Mouse (Mus musculus): ENCODE measurements around the gene Fabp6. TPM values are rescaled to one million over a fixed set of nuclear protein-coding genes. Genes with fewer than 3 reads are reported as not detected.

Fabp6 gene
- polyA plus RNA-seq, 1 experiment from 2014 or later, result not detected

GRCm38 (mm10) chr11:43586324-43587090, 14.8 kb downstream of the Fabp6 start, which contains the start of gene 4933415A04Rik:
TSS of gene 4933415A04Rik (plus strand) at chr11:43587040.
- 65% methylated on average over 7 of the region's 7 CpGs for whole genome bisulfite sequencing
- H3K36me3 ChIP-seq, result peaks cover 43% of the 10 kb centered on the region
- H3K4me2 ChIP-seq (replicated peaks), result no peak within 1 kb of the TSS
- ATAC-seq (ENCODE audit: insufficient number of reproducible peaks, insufficient read depth, low FRiP score, low TSS enrichment), result no peak
- H3K27me3 ChIP-seq, result no peaks in the 10 kb centered on the region
- H3K4me3 ChIP-seq, result no peak within 1 kb of the TSS
- H3K9ac ChIP-seq, result no peak within 1 kb of the TSS
- H3K27ac ChIP-seq, result no peak within 1 kb of the TSS
- H3K9me3 ChIP-seq, result no peaks in the 10 kb centered on the region
- H3K4me1 ChIP-seq, result peaks cover 4% of the 10 kb centered on the region; the same call in 1 of the 2 replicates

GRCm38 (mm10) chr11:43585211-43586005, 15.9 kb downstream of the Fabp6 start:
- no peak for ATAC-seq (ENCODE audit: insufficient number of reproducible peaks, insufficient read depth, low FRiP score, low TSS enrichment)
- Histone ChIP-seq H3K9me3 (no peaks in the 10 kb centered on the region), H3K27ac (no peak overlapping the region), H3K36me3 (peaks cover 53% of the 10 kb centered on the region), H3K9ac (no peak overlapping the region), H3K4me3 (no peak overlapping the region), H3K4me1 (peaks cover 4% of the 10 kb centered on the region; the same call in 1 of the 2 replicates), H3K4me2 (replicated peaks) (no peak overlapping the region), H3K27me3 (no peaks in the 10 kb centered on the region)
- 90% methylated on average over 22 of the region's 22 CpGs for WGBS

GRCm38 (mm10) chr11:43577713-43578478, 23.4 kb downstream of the Fabp6 start:
- Histone ChIP-seq H3K27me3 (no peaks in the 10 kb centered on the region), H3K9me3 (no peaks in the 10 kb centered on the region), H3K36me3 (peaks cover 19% of the 10 kb centered on the region), H3K4me2 (replicated peaks) (no peak overlapping the region), H3K27ac (no peak overlapping the region), H3K9ac (no peak overlapping the region), H3K4me1 (peaks cover 12% of the 10 kb centered on the region), H3K4me3 (no peak overlapping the region)
- ATAC-seq (ENCODE audit: insufficient number of reproducible peaks, insufficient read depth, low FRiP score, low TSS enrichment), result peak; percentile 30; the same call in 1 of the 2 replicates
- WGBS, result 58% methylated on average over 11 of the region's 11 CpGs

- Histone ChIP-seq H3K36me3 (peaks cover 8% of the 10 kb centered on the region), H3K9me3 (no peaks in the 10 kb centered on the region), H3K27ac (peak overlapping the region; percentile 86), H3K9ac (0 out of 2 replicates have a peak overlapping the region, but pooled peaks have one; percentile 27), H3K4me2 (replicated peaks) (0 out of 2 replicates have a peak overlapping the region, but pooled peaks have one; percentile 4), H3K27me3 (no peaks in the 10 kb centered on the region), H3K4me1 (peaks cover 12% of the 10 kb centered on the region), H3K4me3 (no peak overlapping the region)
- peak; percentile 69 for ATAC-seq (ENCODE audit: insufficient number of reproducible peaks, insufficient read depth, low FRiP score, low TSS enrichment)
- 13% methylated on average over 9 of the region's 9 CpGs for WGBS
Observed at GRCm38 (mm10) chr11:43575376-43576151, 25.8 kb downstream of the Fabp6 start.

GRCm38 (mm10) chr11:43575061-43575375, 26.3 kb downstream of the Fabp6 start:
- H3K4me1 ChIP-seq, result peaks cover 13% of the 10 kb centered on the region
- whole genome bisulfite sequencing, result 17% methylated on average over 3 of the region's 3 CpGs
- no peaks in the 10 kb centered on the region for H3K27me3 ChIP-seq
- peak overlapping the region; percentile 86 for H3K27ac ChIP-seq
- H3K4me2 ChIP-seq (replicated peaks), result 0 out of 2 replicates have a peak overlapping the region, but pooled peaks have one; percentile 4
- no peak for ATAC-seq (ENCODE audit: insufficient number of reproducible peaks, insufficient read depth, low FRiP score, low TSS enrichment)
- no peak overlapping the region for H3K9ac ChIP-seq
- peaks cover 5% of the 10 kb centered on the region; the same call in 1 of the 2 replicates for H3K36me3 ChIP-seq
- no peak overlapping the region for H3K4me3 ChIP-seq
- no peaks in the 10 kb centered on the region for H3K9me3 ChIP-seq

- WGBS, result 75% methylated on average over 11 of the region's 11 CpGs
- no peaks in the 10 kb centered on the region for H3K36me3 ChIP-seq
- no peak for ATAC-seq (ENCODE audit: insufficient number of reproducible peaks, insufficient read depth, low FRiP score, low TSS enrichment)
- H3K4me3 ChIP-seq, result no peak overlapping the region
- H3K27me3 ChIP-seq, result no peaks in the 10 kb centered on the region
- no peak overlapping the region for H3K9ac ChIP-seq
- H3K9me3 ChIP-seq, result no peaks in the 10 kb centered on the region
- H3K4me1 ChIP-seq, result peaks cover 24% of the 10 kb centered on the region
- H3K4me2 ChIP-seq (replicated peaks), result no peak overlapping the region
- peak overlapping the region; percentile 57; the same call in 1 of the 2 replicates for H3K27ac ChIP-seq
Observed at GRCm38 (mm10) chr11:43569595-43569994, 31.7 kb downstream of the Fabp6 start.

GRCm38 (mm10) chr11:43569188-43569587, 32.2 kb downstream of the Fabp6 start:
- peak overlapping the region; percentile 57 for H3K27ac ChIP-seq
- no peaks in the 10 kb centered on the region for H3K27me3 ChIP-seq
- H3K9ac ChIP-seq, result no peak overlapping the region
- H3K4me2 ChIP-seq (replicated peaks), result no peak overlapping the region
- H3K4me3 ChIP-seq, result no peak overlapping the region
- 79% methylated on average over 5 of the region's 5 CpGs for WGBS
- H3K36me3 ChIP-seq, result no peaks in the 10 kb centered on the region
- H3K9me3 ChIP-seq, result no peaks in the 10 kb centered on the region
- ATAC-seq (ENCODE audit: insufficient number of reproducible peaks, insufficient read depth, low FRiP score, low TSS enrichment), result no peak
- H3K4me1 ChIP-seq, result peaks cover 24% of the 10 kb centered on the region

- no peak overlapping the region for H3K4me3 ChIP-seq
- ATAC-seq (ENCODE audit: insufficient number of reproducible peaks, insufficient read depth, low FRiP score, low TSS enrichment), result no peak
- H3K9me3 ChIP-seq, result no peaks in the 10 kb centered on the region
- peaks cover 24% of the 10 kb centered on the region for H3K4me1 ChIP-seq
- no peaks in the 10 kb centered on the region for H3K36me3 ChIP-seq
- H3K9ac ChIP-seq, result no peak overlapping the region
- no peak overlapping the region for H3K4me2 ChIP-seq (replicated peaks)
- 73% methylated on average over 5 of the region's 5 CpGs for WGBS
- 0 out of 2 replicates have a peak overlapping the region, but pooled peaks have one; percentile 23 for H3K27ac ChIP-seq
- no peaks in the 10 kb centered on the region for H3K27me3 ChIP-seq
Observed at GRCm38 (mm10) chr11:43568263-43568662, 33.1 kb downstream of the Fabp6 start.

GRCm38 (mm10) chr11:43566696-43567095, 34.6 kb downstream of the Fabp6 start:
- Histone ChIP-seq H3K36me3 (no peaks in the 10 kb centered on the region; the same call in 1 of the 2 replicates), H3K27ac (peak overlapping the region; percentile 70), H3K27me3 (no peaks in the 10 kb centered on the region), H3K4me2 (replicated peaks) (no peak overlapping the region), H3K4me3 (no peak overlapping the region), H3K9me3 (no peaks in the 10 kb centered on the region), H3K9ac (no peak overlapping the region), H3K4me1 (peaks cover 24% of the 10 kb centered on the region)
- ATAC-seq (ENCODE audit: insufficient number of reproducible peaks, insufficient read depth, low FRiP score, low TSS enrichment), result no peak
- 71% methylated on average over 5 of the region's 5 CpGs for WGBS

- no peak overlapping the region for H3K9ac ChIP-seq
- no peak for ATAC-seq (ENCODE audit: insufficient number of reproducible peaks, insufficient read depth, low FRiP score, low TSS enrichment)
- H3K4me3 ChIP-seq, result no peak overlapping the region
- no peak overlapping the region for H3K4me2 ChIP-seq (replicated peaks)
- H3K36me3 ChIP-seq, result no peaks in the 10 kb centered on the region; the same call in 1 of the 2 replicates
- no peaks in the 10 kb centered on the region for H3K27me3 ChIP-seq
- H3K4me1 ChIP-seq, result peaks cover 24% of the 10 kb centered on the region
- H3K9me3 ChIP-seq, result no peaks in the 10 kb centered on the region
- H3K27ac ChIP-seq, result peak overlapping the region; percentile 54; the same call in 1 of the 2 replicates
- 9% methylated on average over 8 of the region's 8 CpGs for WGBS
Observed at GRCm38 (mm10) chr11:43565852-43566251, 35.5 kb downstream of the Fabp6 start.
